In genomic region chr16:30586935-30587493, GRCm38 (mm10) we compare ENCODE assay signal across 8 mouse cellular contexts. TPM values are rescaled to one million over a fixed set of nuclear protein-coding genes. Genes with fewer than 3 reads are reported as not detected.
DNase-seq lines count a peak whose midpoint lies in the region; ATAC-seq and TF ChIP-seq lines count a peak whose summit lies in the region.

No protein-coding gene starts in this region.

- 3% methylated on average over 19 of the region's 19 CpGs for WGBS in lung, embryonic 14.5 days
- 3% methylated on average over 19 of the region's 19 CpGs for WGBS in limb, embryonic 13.5 days
- 1% methylated on average over 19 of the region's 19 CpGs for WGBS in small intestine, adult 2 months

- peak overlapping the region; percentile 54 for H3K27ac ChIP-seq in lung, embryonic 14.5 days (ENCODE audit: low read depth)
- no peak overlapping the region for H3K27ac ChIP-seq in embryonic fibroblast, embryonic 13.5 days (ENCODE audit: insufficient read depth, low read length)
- H3K27ac ChIP-seq in limb, embryonic 13.5 days, result no peak overlapping the region; the same call in 1 of the 2 replicates
- H3K27ac ChIP-seq in small intestine, adult 2 months (ENCODE audit: insufficient read depth, low read depth, low read length), result peak overlapping the region; percentile 76; the same call in 1 of the 2 replicates

- H3K4me3 ChIP-seq in lung, embryonic 14.5 days (ENCODE audit: low read depth, low read length), result peak overlapping the region; percentile 84
- peak overlapping the region; percentile 92 for H3K4me3 ChIP-seq in embryonic fibroblast, embryonic 13.5 days (ENCODE audit: insufficient read depth, low read length)
- H3K4me3 ChIP-seq in limb, embryonic 13.5 days, result peak overlapping the region; percentile 90
- peak overlapping the region; percentile 98 for H3K4me3 ChIP-seq in small intestine, adult 2 months (ENCODE audit: low read depth, low read length)

- peak overlapping the region; percentile 77 for H3K9ac ChIP-seq in lung, embryonic 14.5 days
- peak overlapping the region; percentile 83 for H3K9ac ChIP-seq in limb, embryonic 13.5 days

- H3K27me3 ChIP-seq in lung, embryonic 14.5 days (ENCODE audit: insufficient read depth, low read length), result no peaks in the 10 kb centered on the region
- no peaks in the 10 kb centered on the region for H3K27me3 ChIP-seq in limb, embryonic 13.5 days
- H3K27me3 ChIP-seq in small intestine, adult 2 months (ENCODE audit: control insufficient read depth, insufficient read depth, low read length), result no peaks in the 10 kb centered on the region

- ATAC-seq in lung, embryonic 14.5 days (ENCODE audit: insufficient read depth), result 0 out of 2 replicates have a peak, but pooled peaks have one; percentile 40
- ATAC-seq in limb, embryonic 13.5 days (ENCODE audit: low FRiP score, low read depth), result no peak; the same call in 1 of the 2 replicates

- TF ChIP-seq POLR2A in embryonic fibroblast, embryonic 13.5 days (IDR thresholded peaks at IDR 0.05; ENCODE audit: low read depth, low read length), result no peak; the same call in 1 of the 2 replicates
- no peak for TF ChIP-seq POLR2A in small intestine, adult 2 months (IDR thresholded peaks at IDR 0.05; ENCODE audit: low read depth, low read length)

- no peak for DNase-seq in lung, embryonic 14.5 days
- no peak for DNase-seq in lung, adult 18-20 months
- no peak for DNase-seq in left cerebral cortex, adult 18-20 months (ENCODE audit: low spot score in 2 of 2)
- DNase-seq in right cerebral cortex, postnatal 14 days, result no peak
- DNase-seq in frontal cortex, adult 2 months (ENCODE audit: extremely low spot score in 1 of 2, low spot score in 1 of 2), result no peak

- no peaks in the 10 kb centered on the region for H3K9me3 ChIP-seq in lung, embryonic 14.5 days (ENCODE audit: low read depth, low read length)
- H3K9me3 ChIP-seq in limb, embryonic 13.5 days, result no peaks in the 10 kb centered on the region

- peaks cover 31% of the 10 kb centered on the region for H3K36me3 ChIP-seq in lung, embryonic 14.5 days (ENCODE audit: insufficient read depth)
- H3K36me3 ChIP-seq in limb, embryonic 13.5 days, result peaks cover 36% of the 10 kb centered on the region
- peaks cover 25% of the 10 kb centered on the region for H3K36me3 ChIP-seq in small intestine, adult 2 months (ENCODE audit: control insufficient read depth, insufficient read depth, low read length)

- H3K4me1 ChIP-seq in lung, embryonic 14.5 days (ENCODE audit: insufficient read depth), result peaks cover 2% of the 10 kb centered on the region; the same call in 1 of the 2 replicates
- H3K4me1 ChIP-seq in embryonic fibroblast, embryonic 13.5 days (ENCODE audit: control insufficient read depth, insufficient read depth, low read length), result peaks cover 3% of the 10 kb centered on the region; the same call in 1 of the 2 replicates
- peaks cover 13% of the 10 kb centered on the region for H3K4me1 ChIP-seq in limb, embryonic 13.5 days
- 0 out of 2 replicates have a peak, but pooled peaks cover 2% of the 10 kb centered on the region for H3K4me1 ChIP-seq in small intestine, adult 2 months (ENCODE audit: control insufficient read depth, insufficient read depth, insufficient read length, low read length)

- TF ChIP-seq CTCF in lung, embryonic 14.5 days (IDR thresholded peaks at IDR 0.05; ENCODE audit: low read depth), result no peak
- TF ChIP-seq CTCF in embryonic fibroblast, embryonic 13.5 days (IDR thresholded peaks at IDR 0.05; ENCODE audit: borderline replicate concordance, insufficient read depth, low read length), result no peak
- no peak for TF ChIP-seq CTCF in small intestine, adult 2 months (IDR thresholded peaks at IDR 0.05; ENCODE audit: extremely low read depth, insufficient read length, insufficient replicate concordance, low read depth, low read length)

- peak overlapping the region; percentile 82 for H3K4me2 ChIP-seq in lung, embryonic 14.5 days
- peak overlapping the region; percentile 94 for H3K4me2 ChIP-seq in limb, embryonic 13.5 days (replicated peaks)

RNA-seq across cellular contexts. Expression of gene Lsg1, which starts 0.4 kb away (rescaled TPM):
- 67.3 and 68.5 TPM in 2 replicates for polyA plus RNA-seq in lung, embryonic 14.5 days (2014; fragmentation: Nextera tagmentation; extraction: Ambion mirVana)
- 31.3 and 39.0 TPM in 2 replicates for polyA plus RNA-seq in embryonic fibroblast, embryonic 13.5 days (2011; ENCODE audit: insufficient read length, low read depth, missing spikeins)
- polyA plus RNA-seq in limb, embryonic 13.5 days (2015; fragmentation: Nextera tagmentation; extraction: Ambion mirVana), result 75.7 and 81.8 TPM in 2 replicates
- 2.6 and 5.5 TPM in 2 replicates for polyA plus RNA-seq in small intestine, adult 2 months (2012; rRNA removed)
- 10 to 100 TPM; 18.3 to 21.1 TPM for total RNA-seq in left cerebral cortex, adult 18-20 months (2021)
- 17.4 and 17.9 TPM in 2 replicates for polyA plus RNA-seq in frontal cortex, adult 2 months (2012; rRNA removed)

RNA-seq across cellular contexts. Expression of gene Fam43a, which starts 12.5 kb away (rescaled TPM):
- polyA plus RNA-seq in lung, embryonic 14.5 days (2014; fragmentation: Nextera tagmentation; extraction: Ambion mirVana), result 11.1 and 13.0 TPM in 2 replicates
- polyA plus RNA-seq in embryonic fibroblast, embryonic 13.5 days (2011; ENCODE audit: insufficient read length, low read depth, missing spikeins), result 19.4 and 19.5 TPM in 2 replicates
- 13.8 and 13.9 TPM in 2 replicates for polyA plus RNA-seq in limb, embryonic 13.5 days (2015; fragmentation: Nextera tagmentation; extraction: Ambion mirVana)
- 9.8 and 11.7 TPM in 2 replicates for polyA plus RNA-seq in small intestine, adult 2 months (2012; rRNA removed)
- total RNA-seq in left cerebral cortex, adult 18-20 months (2021), result 10 to 100 TPM; 17.1 to 18.0 TPM
- polyA plus RNA-seq in frontal cortex, adult 2 months (2012; rRNA removed), result 13.6 and 17.6 TPM in 2 replicates

RNA-seq across cellular contexts. Expression of gene Tmem44, which starts 36.4 kb away (rescaled TPM):
- polyA plus RNA-seq in lung, embryonic 14.5 days (2014; fragmentation: Nextera tagmentation; extraction: Ambion mirVana), result 25.4 and 27.1 TPM in 2 replicates
- polyA plus RNA-seq in embryonic fibroblast, embryonic 13.5 days (2011; ENCODE audit: insufficient read length, low read depth, missing spikeins), result 6.9 and 8.0 TPM in 2 replicates
- polyA plus RNA-seq in limb, embryonic 13.5 days (2015; fragmentation: Nextera tagmentation; extraction: Ambion mirVana), result 26.0 and 29.2 TPM in 2 replicates
- polyA plus RNA-seq in small intestine, adult 2 months (2012; rRNA removed), result 1.2 and 3.0 TPM in 2 replicates
- total RNA-seq in left cerebral cortex, adult 18-20 months (2021), result 10 to 100 TPM; 60.4 to 64.9 TPM
- 63.2 and 67.7 TPM in 2 replicates for polyA plus RNA-seq in frontal cortex, adult 2 months (2012; rRNA removed)

Comparison
In these comparisons a context has a peak if more than half of its experiments do, and no peak if none do; other contexts are left out.
1. H3K27ac ChIP-seq: peak in lung, embryonic 14.5 days (single experiment) and small intestine, adult 2 months (single experiment); none in embryonic fibroblast, embryonic 13.5 days (single experiment) and limb, embryonic 13.5 days (single experiment).
2. Peak in every context shown above with its lines, with median percentiles within 50 percentile points of each other: H3K4me3 ChIP-seq.